ENCODE assay signal across 9 mouse cellular contexts in genomic region chr8:74930731-74931130, GRCm38 (mm10). TPM values are rescaled to one million over a fixed set of nuclear protein-coding genes. Genes with fewer than 3 reads are reported as not detected.
A peak's percentile ranks its signal among the peaks of the same experiment; 100 is the strongest.
DNase-seq lines count a peak whose midpoint lies in the region; ATAC-seq and TF ChIP-seq lines count a peak whose summit lies in the region.
"Had no signal": no experiment of that assay in that cellular context is flagged by ENCODE, and none has a peak within 500 bp of the region (broad histone marks: within the 10 kb centered on the region; RNA-seq: fewer than 3 reads in every experiment).

No protein-coding gene starts in this region.

- no peak overlapping the region for H3K4me3 ChIP-seq in hindbrain, embryonic 10.5 days
- H3K4me3 ChIP-seq in hindbrain, embryonic 16.5 days (ENCODE audit: low read length) = no peak overlapping the region
- H3K4me3 ChIP-seq in kidney, postnatal 0 days (replicated peaks; ENCODE audit: low read depth, low read length) = no peak overlapping the region
- no peak overlapping the region for H3K4me3 ChIP-seq in midbrain, embryonic 16.5 days (ENCODE audit: low read depth, low read length)
- H3K4me3 ChIP-seq: lung, embryonic 15.5 days had no signal

- WGBS in hindbrain, embryonic 10.5 days = 23% methylated on average over 3 of the region's 3 CpGs
- WGBS in hindbrain, embryonic 16.5 days = 16% methylated on average over 3 of the region's 3 CpGs
- WGBS in kidney, postnatal 0 days = 24% methylated on average over 3 of the region's 3 CpGs
- WGBS in midbrain, embryonic 16.5 days = 17% methylated on average over 3 of the region's 3 CpGs

- ATAC-seq in hindbrain, embryonic 16.5 days = no peak
- 0 out of 2 replicates have a peak, but pooled peaks have one; percentile 18 for ATAC-seq in kidney, postnatal 0 days (replicated peaks; ENCODE audit: low FRiP score, low read depth)
- 0 out of 2 replicates have a peak, but pooled peaks have one; percentile 19 for ATAC-seq in midbrain, embryonic 16.5 days

- DNase-seq in hindbrain, embryonic 10.5 days (ENCODE audit: low spot score) = peak; percentile 58
- peak; percentile 12 for DNase-seq in CD4-positive helper T cell, adult 2 months (ENCODE audit: low read depth, low spot score)
- DNase-seq in adipocyte (ENCODE audit: low spot score) = peak; percentile 77
- DNase-seq in embryo, embryonic 9.5 days (ENCODE audit: extremely low spot score) = peak; percentile 76
- peak; percentile 75 for DNase-seq in kidney, postnatal 0 days (ENCODE audit: low spot score)
- no peak for DNase-seq in urinary bladder, postnatal 10 days (ENCODE audit: low spot score)

- no peak overlapping the region for H3K27ac ChIP-seq in hindbrain, embryonic 10.5 days
- H3K27ac ChIP-seq in hindbrain, embryonic 16.5 days (ENCODE audit: low read depth, low read length) = no peak overlapping the region
- H3K27ac ChIP-seq in kidney, postnatal 0 days = no peak overlapping the region
- no peak overlapping the region for H3K27ac ChIP-seq in midbrain, embryonic 16.5 days (ENCODE audit: low read length)
- H3K27ac ChIP-seq: lung, embryonic 15.5 days had no signal

- H3K4me1 ChIP-seq in hindbrain, embryonic 10.5 days (replicated peaks) = peaks cover 5% of the 10 kb centered on the region; the same call in 1 of the 2 replicates
- H3K4me1 ChIP-seq in hindbrain, embryonic 16.5 days (ENCODE audit: control insufficient read depth, insufficient read depth, low read depth, low read length) = no peaks in the 10 kb centered on the region
- H3K4me1 ChIP-seq in kidney, postnatal 0 days (replicated peaks; ENCODE audit: insufficient read depth, low read length) = no peaks in the 10 kb centered on the region
- H3K4me1 ChIP-seq in midbrain, embryonic 16.5 days (ENCODE audit: control insufficient read depth, insufficient read depth, low read length) = no peaks in the 10 kb centered on the region
- H3K4me1 ChIP-seq: lung, embryonic 15.5 days had no signal

- H3K4me2 ChIP-seq in hindbrain, embryonic 16.5 days (ENCODE audit: low read length) = no peak overlapping the region
- H3K4me2 ChIP-seq in kidney, postnatal 0 days (ENCODE audit: low read length) = no peak overlapping the region
- H3K4me2 ChIP-seq in midbrain, embryonic 16.5 days (ENCODE audit: low read length) = no peak overlapping the region
- H3K4me2 ChIP-seq: lung, embryonic 15.5 days had no signal

- no peaks in the 10 kb centered on the region for H3K36me3 ChIP-seq in hindbrain, embryonic 10.5 days
- no peaks in the 10 kb centered on the region for H3K36me3 ChIP-seq in hindbrain, embryonic 16.5 days (ENCODE audit: control insufficient read depth, insufficient read depth, low read length)
- no peaks in the 10 kb centered on the region for H3K36me3 ChIP-seq in kidney, postnatal 0 days (ENCODE audit: insufficient read depth, low read length)
- H3K36me3 ChIP-seq in midbrain, embryonic 16.5 days (ENCODE audit: control insufficient read depth, insufficient read depth, low read length) = no peaks in the 10 kb centered on the region
- H3K36me3 ChIP-seq: lung, embryonic 15.5 days had no signal

- TF ChIP-seq CTCF in kidney, postnatal 0 days (IDR thresholded peaks at IDR 0.05; ENCODE audit: low read depth) = peak; percentile 78

- no peaks in the 10 kb centered on the region for H3K27me3 ChIP-seq in hindbrain, embryonic 10.5 days (ENCODE audit: insufficient read depth, poor library complexity, severe bottlenecking)
- no peaks in the 10 kb centered on the region for H3K27me3 ChIP-seq in hindbrain, embryonic 16.5 days (replicated peaks; ENCODE audit: control insufficient read depth, insufficient read depth, low read length)
- no peaks in the 10 kb centered on the region for H3K27me3 ChIP-seq in kidney, postnatal 0 days (ENCODE audit: insufficient read depth, low read length)
- no peaks in the 10 kb centered on the region for H3K27me3 ChIP-seq in midbrain, embryonic 16.5 days (ENCODE audit: control insufficient read depth, insufficient read depth, low read depth, low read length)
- H3K27me3 ChIP-seq: lung, embryonic 15.5 days had no signal

- H3K9ac ChIP-seq in hindbrain, embryonic 16.5 days (ENCODE audit: low read depth, low read length) = no peak overlapping the region
- H3K9ac ChIP-seq in kidney, postnatal 0 days (ENCODE audit: low read depth, low read length) = no peak overlapping the region
- H3K9ac ChIP-seq in midbrain, embryonic 16.5 days (ENCODE audit: low read depth, low read length) = no peak overlapping the region
- H3K9ac ChIP-seq: lung, embryonic 15.5 days had no signal

- no peaks in the 10 kb centered on the region for H3K9me3 ChIP-seq in hindbrain, embryonic 10.5 days
- H3K9me3 ChIP-seq in hindbrain, embryonic 16.5 days (ENCODE audit: control insufficient read depth, low read length) = no peaks in the 10 kb centered on the region
- H3K9me3 ChIP-seq in kidney, postnatal 0 days (replicated peaks; ENCODE audit: low read length) = no peaks in the 10 kb centered on the region
- no peaks in the 10 kb centered on the region for H3K9me3 ChIP-seq in midbrain, embryonic 16.5 days (replicated peaks; ENCODE audit: control insufficient read depth, low read length, poor library complexity, severe bottlenecking)
- H3K9me3 ChIP-seq: lung, embryonic 15.5 days had no signal

RNA-seq across cellular contexts. Expression of gene Isx, which starts 57.8 kb away (rescaled TPM):
- polyA plus RNA-seq in hindbrain, embryonic 10.5 days (2016; fragmentation: Nextera tagmentation; extraction: Ambion mirVana) = not detected in 2 replicates
- not detected in 2 replicates for polyA plus RNA-seq in hindbrain, embryonic 16.5 days (2015; fragmentation: Nextera tagmentation; extraction: Ambion mirVana)
- polyA plus RNA-seq in kidney, postnatal 0 days (2015; fragmentation: Nextera tagmentation; extraction: Ambion mirVana) = 0.11 TPM in 1 of 2 replicates, not detected in the other
- polyA plus RNA-seq in midbrain, embryonic 16.5 days (2015; fragmentation: Nextera tagmentation; extraction: Ambion mirVana) = not detected in 2 replicates
- polyA plus RNA-seq: lung, embryonic 15.5 days had no signal
